Mouse (Mus musculus) brain, embryonic 14.5 days (tissue): ENCODE results near the gene Xpc. TPM values are rescaled to one million over a fixed set of nuclear protein-coding genes. Genes with fewer than 3 reads are reported as not detected.

ENCODE experiments used
- DNase-seq: peaks from one replicate; pipeline ENCODE4 v3.0.0-alpha.2; 2011; ENCODE audit warnings: low read depth
- CTCF ChIP-seq: fragments of 200-500 bp; IDR thresholded peaks from 2 replicates; pipeline ENCODE4 v1.5.1; 2012; ENCODE audit warnings: inconsistent platforms, mild to moderate bottlenecking, moderate library complexity, borderline replicate concordance; ENCODE audit not compliant: insufficient read depth, insufficient read length; ENCODE audit errors: extremely low read depth
- POLR2A ChIP-seq: fragments of 200-500 bp; IDR thresholded peaks from 2 replicates; pipeline ENCODE4 v1.6.1; 2012; ENCODE audit warnings: mild to moderate bottlenecking, inconsistent platforms, borderline replicate concordance; ENCODE audit not compliant: poor library complexity, insufficient read depth, insufficient read length, severe bottlenecking; ENCODE audit errors: extremely low read depth
- polyA plus RNA-seq: library from polyadenylated mRNA; depleted of rRNA; stranded (reverse); fragments of >200 nt; gene quantifications from 2 replicates; pipeline ENCODE4 v1.2.3, GENCODE M21; 2012; rRNA removed

Gene Xpc
- 13.9 and 17.3 TPM in 2 replicates for polyA plus RNA-seq

- no peak for TF ChIP-seq CTCF
- TF ChIP-seq POLR2A = peak; percentile 78
- DNase-seq = peak; percentile 99
These were observed at the start of gene Xpc, which contains the start of gene Lsm3 for GRCm38 (mm10) chr6:91515545-91516449. Gene Xpc (minus strand): TSS chr6:91515888. Gene Lsm3 (plus strand): TSS chr6:91515928.

- DNase-seq = no peak
- TF ChIP-seq CTCF (no peak), POLR2A (no peak)
These were observed 47.3 kb upstream of the Xpc start for GRCm38 (mm10) chr6:91563031-91563430.

- TF ChIP-seq POLR2A (no peak), CTCF (no peak)
These were observed 44.5 kb upstream of the Xpc start for GRCm38 (mm10) chr6:91560186-91560585.

GRCm38 (mm10) chr6:91559371-91559770 lies 43.7 kb upstream of the Xpc start:
- peak; percentile 35 for DNase-seq
- no peak for TF ChIP-seq CTCF
- no peak for TF ChIP-seq POLR2A

More at GRCm38 (mm10) chr6:91560186-91560585, 44.5 kb upstream of the Xpc start:
- no peak for DNase-seq

GRCm38 (mm10) chr6:91558565-91558964 lies 42.9 kb upstream of the Xpc start:
- TF ChIP-seq POLR2A (no peak), CTCF (no peak)
- DNase-seq = no peak

- DNase-seq = no peak
These were observed 37.0 kb upstream of the Xpc start for GRCm38 (mm10) chr6:91552693-91553092.

GRCm38 (mm10) chr6:91551671-91552070 lies 36.0 kb upstream of the Xpc start:
- no peak for DNase-seq
- TF ChIP-seq CTCF (no peak), POLR2A (no peak)

More at GRCm38 (mm10) chr6:91552693-91553092, 37.0 kb upstream of the Xpc start:
- TF ChIP-seq POLR2A (no peak), CTCF (no peak)

- TF ChIP-seq POLR2A (no peak), CTCF (no peak)
- no peak for DNase-seq
These were observed 33.9 kb upstream of the Xpc start for GRCm38 (mm10) chr6:91549621-91550020.

- no peak for TF ChIP-seq POLR2A
- no peak for TF ChIP-seq CTCF
- DNase-seq = no peak
These were observed 31.6 kb upstream of the Xpc start for GRCm38 (mm10) chr6:91547313-91547712.

- no peak for TF ChIP-seq POLR2A
These were observed 30.7 kb upstream of the Xpc start for GRCm38 (mm10) chr6:91546241-91546884.

GRCm38 (mm10) chr6:91543056-91543455 lies 27.4 kb upstream of the Xpc start:
- no peak for DNase-seq
- no peak for TF ChIP-seq POLR2A
- TF ChIP-seq CTCF = no peak

More at GRCm38 (mm10) chr6:91546241-91546884, 30.7 kb upstream of the Xpc start:
- DNase-seq = no peak
